Mouse (Mus musculus) kidney, adult 18-20 months (tissue): ENCODE measurements at regions not wholly inside any gene's neighbourhood (a gene's known extent, or its start where the extent isn't known, plus 50 kb on each side); places are given as distances from the start of the nearest gene placed in this dataset.
"Not testable (repeated sequence)": the region's sequence is repeated elsewhere in the genome, so short reads cannot be mapped to it uniquely, and the experiment has no call there.

Experiments
- DNase-seq: peaks from one replicate; pipeline ENCODE4 v3.0.0; 2021

DNA sequence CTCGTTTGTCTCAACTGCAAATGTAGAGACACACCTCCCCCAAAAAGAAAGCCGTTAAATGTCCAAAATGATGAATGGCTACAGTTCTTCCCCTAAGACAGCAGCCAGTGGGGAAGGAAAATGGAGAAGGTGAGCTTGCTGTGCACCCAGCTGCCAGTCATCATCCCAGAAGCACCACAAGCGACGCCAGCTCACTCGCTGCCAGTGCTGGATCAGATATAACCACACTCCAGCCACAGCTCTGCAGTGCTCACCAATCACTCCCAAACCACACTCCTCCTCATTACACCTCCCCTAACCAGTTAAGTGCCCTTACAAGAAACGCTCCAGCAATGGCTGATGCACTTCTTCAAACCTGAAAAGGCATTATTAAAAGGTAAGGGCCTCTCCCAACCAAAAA is 114.4 kb downstream of the Sox4 start:
- DNase-seq: no peak

DNA sequence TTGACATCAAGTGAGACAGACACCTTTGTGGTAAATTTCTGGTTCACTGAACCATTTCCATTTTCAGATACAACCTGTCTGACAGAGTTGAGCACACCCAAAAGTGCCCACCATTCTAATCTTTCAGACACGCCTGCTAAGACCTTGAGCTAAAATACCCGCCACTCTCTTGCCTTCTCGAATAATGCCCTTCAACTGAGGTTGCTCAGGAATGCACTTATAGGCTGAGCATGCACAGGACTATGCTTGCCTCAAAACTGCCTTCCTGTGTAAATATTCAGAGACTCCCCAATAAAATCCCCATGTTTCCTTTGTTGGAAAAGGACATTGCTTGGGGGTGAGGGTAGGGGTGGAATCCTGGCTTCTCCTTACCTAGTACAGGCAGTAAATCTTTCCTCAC is 115.3 kb downstream of the Sox4 start:
- DNase-seq: no peak

DNA sequence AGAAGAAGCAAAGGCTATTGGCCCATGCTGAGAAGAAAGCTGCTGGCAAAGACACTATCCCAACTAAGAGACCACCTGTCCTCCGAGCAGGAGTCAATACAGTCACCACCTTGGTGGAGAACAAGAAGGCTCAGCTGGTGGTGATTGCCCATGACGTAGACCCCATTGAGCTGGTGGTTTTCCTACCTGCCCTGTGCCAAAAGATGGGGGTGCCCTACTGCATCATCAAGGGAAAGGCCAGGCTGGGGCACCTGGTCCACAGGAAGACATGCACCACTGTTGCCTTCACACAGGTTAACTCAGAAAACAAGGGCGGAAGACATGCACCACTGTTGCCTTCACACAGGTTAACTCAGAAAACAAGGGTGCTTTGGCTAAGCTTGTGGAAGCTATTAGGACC is 116.3 kb downstream of the Sox4 start:
- DNase-seq: not testable (repeated sequence)

DNA sequence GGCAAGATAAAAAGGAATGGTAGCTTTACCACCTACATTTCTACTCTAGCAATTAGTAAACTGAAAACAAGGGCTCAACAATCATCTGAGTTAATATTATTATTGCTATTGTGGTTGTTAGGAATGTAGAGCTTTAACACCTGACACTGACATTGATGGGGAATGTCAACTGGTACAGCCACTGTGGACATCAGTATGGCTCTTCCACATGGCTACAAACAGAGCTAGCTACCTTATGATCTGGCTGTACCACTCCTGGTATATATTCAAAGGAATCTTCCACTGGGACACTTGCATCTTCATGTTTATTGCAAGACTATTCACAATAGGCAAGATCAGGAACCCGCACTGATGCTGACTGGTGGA is 119.8 kb downstream of the Sox4 start:
- no peak for DNase-seq

DNA sequence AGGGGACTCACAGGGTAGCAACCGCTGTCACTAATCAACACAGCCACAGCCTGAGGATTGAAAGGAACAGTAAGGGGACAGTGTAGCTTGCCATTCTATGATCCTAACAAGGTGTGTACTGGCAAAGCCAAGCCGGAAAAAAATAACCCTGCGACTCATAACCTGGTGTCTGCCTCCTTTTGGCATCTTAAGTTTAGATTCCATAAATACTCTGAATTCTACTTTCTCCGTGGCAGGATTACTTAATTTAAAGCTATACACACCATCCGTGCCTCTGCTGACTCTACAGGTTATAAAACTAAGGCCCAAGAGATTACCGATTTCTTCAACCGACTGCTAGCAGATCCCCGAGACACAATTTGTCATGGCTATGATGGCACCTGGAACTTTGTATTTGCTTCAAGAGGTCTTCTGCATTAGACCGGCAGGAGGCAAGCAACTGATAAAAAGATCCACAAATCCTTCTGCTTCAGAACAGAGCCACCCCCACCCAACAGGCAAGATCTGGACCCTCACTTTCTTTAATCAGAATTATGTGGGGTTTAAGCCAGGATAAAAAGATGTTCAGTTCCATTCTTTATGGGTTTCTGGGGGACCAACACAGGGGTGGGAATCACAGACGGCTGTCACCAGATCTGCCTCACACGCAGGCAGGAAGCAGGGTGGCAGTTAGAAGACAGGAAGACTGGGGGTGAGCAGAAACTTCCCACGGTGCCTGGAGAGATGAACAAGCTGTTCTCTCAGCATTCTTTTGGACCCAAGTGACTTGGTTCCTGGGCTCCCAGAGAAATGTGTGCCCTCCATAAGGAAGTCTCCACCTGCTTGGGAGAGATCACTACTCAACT is 120.4 kb downstream of the Sox4 start:
- DNase-seq: no peak

DNA sequence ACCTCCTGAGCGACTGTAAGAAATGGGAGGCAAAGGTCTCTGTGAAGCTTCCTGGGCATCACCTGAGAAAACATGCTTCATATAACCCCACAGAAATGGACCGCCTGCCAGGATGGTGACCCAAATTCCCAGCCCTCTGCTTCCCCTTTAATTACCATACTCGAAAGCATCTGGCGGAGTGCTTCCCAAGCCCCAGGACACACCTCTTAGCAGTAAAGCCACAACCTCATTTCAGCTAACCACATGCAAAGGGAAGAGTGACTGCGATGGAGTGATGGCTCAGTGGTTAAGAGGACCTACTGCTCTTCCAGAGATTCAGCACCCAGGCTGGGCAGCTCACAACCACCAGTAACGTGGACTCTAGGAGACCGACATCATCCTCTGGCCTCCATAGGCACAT is 127.2 kb downstream of the Sox4 start:
- no peak for DNase-seq

DNA sequence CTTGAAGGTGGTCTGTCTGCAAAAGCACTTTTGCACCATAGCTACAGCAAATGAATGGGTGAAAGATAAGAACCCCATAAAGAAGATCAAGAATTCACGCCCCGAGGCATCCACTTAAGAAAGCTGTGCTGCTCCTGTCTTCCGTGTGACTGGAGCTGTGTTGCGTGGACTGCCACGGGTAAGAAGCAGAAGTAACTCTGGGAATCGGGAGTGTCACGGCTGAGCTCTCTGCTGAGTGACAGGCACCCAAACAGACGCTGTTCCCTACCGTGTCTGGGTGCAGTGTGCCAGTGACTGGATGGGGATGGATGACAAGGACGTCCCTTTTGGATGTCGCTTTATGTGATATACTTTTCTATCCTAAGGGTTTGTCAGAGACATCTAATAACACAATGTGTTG is 129.5 kb downstream of the Sox4 start:
- no peak for DNase-seq

DNA sequence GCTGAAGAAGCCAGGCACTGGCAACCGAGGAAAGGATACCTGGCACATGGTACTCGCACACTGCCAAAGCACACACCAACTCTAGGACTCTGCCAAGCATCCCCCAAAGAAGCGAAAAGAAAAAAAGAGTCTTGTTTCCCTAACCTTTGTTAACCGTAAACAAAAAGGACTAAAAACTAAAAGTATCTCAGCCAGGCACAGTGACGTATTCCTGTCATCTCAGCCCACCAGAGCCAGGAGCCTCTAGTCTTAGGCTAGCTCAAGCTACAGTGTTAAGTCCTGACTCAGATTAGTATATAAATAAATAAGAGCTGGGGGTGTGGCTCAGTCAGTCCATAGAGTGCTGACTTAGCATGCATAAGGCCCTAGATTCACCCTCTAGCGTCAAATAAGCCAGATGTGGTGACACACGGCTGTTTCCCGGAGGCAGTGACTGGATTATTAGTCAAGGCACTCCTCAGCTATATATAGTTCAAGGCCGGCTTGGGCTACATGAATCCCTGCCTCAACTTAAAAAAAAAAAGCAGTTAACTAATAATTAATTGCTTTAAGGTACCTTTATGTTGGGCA is 130.1 kb downstream of the Sox4 start:
- DNase-seq: no peak

DNA sequence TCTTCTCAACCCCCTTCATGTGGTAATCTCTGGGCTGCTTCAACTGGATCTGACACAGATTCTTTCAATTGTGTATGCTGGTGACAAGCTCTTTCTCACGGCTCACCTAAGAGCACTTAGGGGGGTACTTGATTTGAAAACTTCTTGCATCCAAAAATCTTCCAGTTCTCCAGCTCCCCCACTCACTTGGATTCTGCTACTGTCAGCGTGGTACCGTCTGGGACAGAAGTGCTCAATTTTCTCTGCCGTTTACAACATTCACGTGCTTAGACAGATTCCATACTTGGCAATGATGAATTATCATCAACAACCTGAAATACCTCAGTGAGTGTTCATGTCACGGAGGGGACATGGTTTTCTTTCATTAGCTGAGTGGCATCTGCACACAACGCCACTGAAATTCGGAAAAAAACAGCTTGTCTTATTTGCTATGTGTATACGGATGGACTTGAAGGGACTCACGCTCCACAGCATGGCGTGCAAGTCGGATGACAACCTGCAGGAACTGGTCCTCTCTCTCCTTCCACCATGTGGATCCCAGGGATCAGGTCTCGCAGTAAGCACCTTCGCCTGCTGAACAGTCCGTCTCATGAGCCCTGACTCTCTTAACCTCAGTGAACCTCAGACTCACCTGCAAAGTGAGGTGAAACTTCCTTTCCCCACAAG is 132.5 kb downstream of the Sox4 start:
- no peak for DNase-seq

DNA sequence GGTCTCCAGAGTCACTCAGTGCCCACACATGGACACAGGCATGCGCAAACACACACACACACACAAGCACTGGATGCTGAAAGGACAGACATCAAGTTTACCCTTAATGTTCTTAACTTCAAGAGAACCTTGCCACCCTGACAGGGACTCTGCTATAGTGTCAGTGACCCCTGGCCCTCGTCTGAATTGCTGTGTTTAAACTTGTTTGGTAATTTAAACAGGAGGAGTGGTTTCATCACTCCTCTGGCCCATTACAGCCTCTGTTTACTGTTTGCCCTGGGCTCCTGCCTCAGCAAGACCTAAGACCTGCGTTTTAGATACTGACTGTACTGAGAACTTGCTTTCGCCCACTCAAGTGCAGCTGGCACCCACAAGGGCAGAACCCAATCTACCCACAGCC is 139.4 kb downstream of the Sox4 start:
- no peak for DNase-seq

DNA sequence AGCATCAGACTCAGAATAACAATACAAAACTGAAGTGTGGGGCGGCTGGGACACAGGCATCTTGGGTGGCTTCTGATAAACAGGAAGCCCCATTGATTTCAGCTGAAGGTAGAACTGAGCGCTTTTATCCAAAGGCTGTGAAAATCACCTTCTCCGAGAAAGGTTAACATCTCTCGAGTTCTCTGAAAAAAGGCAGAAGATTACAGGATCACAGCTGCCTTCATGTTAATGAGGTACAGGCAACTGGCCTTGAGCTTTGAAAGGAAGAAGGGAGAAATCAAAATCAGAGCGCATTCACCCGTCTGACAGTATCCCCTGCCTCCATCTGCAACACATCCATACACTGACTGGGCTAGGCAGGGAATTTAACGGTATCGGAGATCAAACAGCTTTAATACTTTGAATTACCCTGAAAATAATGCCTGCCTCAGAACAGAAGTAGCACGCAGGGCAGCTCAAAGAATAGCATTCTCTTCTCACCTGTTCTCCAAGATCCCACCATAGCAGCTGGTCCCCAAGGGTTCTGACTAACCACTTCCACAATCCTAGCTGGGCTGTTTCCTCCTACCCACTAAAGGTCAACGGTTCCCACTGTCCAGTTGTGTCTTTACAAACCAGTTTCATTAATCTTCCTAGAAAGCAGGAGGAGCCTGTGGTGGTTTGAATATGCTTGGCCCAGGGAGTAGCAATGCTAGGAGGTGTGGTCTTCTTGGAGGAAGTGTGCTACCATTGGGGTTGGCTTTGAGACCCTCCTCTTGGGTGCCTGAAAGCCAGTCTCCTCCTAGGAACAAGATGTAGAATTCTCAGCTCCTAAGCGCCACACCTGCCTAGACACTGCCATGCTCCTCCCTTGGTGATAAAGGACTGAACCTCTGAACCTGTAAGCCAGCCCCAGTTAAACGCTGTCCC is 141.6 kb downstream of the Sox4 start:
- DNase-seq: no peak

DNA sequence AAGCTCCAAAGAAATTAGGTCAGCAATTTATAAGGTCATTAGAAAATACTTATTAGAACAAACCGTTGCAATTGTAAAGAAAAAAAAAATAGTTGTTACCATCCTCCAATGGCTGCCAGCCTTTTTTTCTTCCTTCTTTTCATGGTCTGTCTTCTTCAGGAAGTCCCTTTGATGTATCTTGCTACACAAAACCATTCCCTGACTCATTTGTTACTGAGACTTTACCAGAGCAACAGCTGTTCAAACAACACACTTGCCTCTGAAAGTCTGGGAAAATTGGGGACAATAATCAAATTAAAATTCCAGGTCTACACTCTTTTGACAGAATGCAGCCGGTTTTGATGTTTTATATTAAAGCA is 142.5 kb downstream of the Sox4 start:
- no peak for DNase-seq

DNA sequence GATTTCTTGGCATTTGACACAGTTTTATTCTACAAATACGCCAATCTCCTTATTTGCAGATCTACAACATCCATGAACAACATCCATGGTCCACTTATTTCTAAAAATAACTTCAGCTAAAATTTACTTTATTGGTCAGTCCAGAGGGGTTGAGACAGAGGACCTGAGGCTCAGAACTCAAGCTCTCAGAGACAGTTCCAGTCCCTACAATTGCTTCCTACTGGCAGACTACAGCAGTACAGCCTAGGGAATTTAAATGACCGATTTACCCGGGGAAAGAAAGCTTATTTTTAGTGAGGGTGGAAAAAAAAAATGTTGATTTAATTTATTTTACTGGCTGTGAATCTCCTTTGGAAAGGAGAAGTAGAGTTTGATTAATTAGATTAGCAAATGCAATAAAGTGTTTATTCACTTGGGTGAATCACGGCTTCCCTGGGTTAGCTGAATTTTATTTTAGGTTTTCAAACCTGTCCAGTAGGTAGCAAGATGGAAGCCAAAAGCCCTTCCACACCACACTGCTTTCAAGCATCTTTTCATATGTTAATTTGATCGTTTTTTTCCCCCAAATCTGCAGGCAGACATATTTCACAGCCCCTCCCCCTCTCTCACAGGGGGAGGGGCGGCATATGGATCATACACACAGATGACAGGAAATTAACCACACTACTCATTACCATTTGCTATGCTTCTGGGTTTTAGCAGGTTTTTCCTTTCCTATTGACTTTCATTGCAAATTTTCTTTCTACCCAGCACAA is 143.0 kb downstream of the Sox4 start:
- DNase-seq: no peak

DNA sequence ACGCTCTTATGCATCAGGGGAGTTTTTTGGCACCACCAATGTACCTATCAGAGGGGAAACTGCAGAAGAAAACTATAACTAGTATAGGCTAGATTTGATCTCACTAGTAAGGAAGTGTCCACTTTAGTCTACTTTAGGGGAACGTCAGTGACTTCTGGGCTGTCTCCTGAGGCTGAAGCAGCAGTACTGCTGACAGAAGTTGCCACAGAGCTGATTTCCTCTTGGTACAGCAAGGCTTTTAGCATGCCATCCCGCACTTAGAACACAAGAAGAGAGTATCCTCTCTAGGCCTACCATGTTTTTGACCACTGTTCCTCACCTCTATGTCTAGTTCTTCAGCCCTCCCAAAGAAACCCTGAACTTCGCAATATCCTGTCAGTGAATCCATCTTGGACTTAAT is 148.2 kb downstream of the Sox4 start:
- DNase-seq: no peak

DNA sequence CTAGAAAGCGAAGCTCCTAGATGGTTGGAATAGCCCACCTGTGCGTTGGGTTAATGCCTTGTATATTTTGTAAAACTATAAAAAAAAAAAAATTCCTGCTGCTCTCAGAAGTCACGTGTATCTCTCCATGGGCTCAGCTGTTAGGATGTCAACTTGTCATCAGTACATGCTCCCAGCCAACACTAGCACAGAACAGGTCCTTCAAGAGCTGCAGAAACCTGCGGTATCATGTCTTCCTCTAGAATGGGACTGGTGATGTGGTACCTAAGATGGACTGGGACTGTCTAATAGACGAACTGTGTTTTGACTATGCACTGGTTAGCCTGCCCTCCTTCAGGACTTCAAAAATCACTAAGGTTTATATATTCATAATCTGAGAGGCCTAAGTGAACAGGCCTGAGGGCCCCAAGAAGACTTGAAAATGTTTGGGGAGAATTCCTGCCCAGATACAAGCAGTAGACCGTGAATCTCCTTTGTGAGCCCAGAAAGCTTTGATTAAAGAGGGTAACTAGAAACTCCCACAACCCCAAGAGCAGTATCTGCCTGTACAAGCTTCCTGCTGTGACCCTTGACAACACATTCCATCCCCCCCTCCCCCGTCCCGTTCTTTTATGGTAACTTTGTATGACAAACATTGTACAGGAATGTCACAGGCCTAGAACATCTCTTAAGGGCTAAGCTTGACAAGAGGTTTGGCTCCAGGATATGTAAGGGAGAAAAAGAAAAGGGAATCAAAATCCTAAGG is 152.1 kb downstream of the Sox4 start:
- DNase-seq: no peak

DNA sequence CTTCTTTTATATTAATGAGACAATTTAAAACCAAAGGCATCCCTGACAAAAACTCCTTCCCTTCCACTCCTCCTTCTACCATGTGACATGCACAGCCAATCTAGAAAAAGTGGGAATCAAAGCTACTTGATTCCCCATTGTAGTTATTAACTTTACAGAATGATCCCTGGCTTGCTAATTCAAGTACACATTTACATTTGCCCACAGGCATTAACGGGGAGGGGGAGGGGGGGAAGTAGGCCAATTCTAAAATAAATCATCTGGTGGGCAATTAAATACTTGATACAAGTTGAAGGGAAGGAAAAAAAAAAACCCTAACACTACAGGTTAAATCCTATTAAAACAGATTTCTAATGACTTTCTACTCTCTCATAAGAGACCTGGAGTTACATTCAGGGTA is 152.8 kb downstream of the Sox4 start:
- DNase-seq: no peak

DNA sequence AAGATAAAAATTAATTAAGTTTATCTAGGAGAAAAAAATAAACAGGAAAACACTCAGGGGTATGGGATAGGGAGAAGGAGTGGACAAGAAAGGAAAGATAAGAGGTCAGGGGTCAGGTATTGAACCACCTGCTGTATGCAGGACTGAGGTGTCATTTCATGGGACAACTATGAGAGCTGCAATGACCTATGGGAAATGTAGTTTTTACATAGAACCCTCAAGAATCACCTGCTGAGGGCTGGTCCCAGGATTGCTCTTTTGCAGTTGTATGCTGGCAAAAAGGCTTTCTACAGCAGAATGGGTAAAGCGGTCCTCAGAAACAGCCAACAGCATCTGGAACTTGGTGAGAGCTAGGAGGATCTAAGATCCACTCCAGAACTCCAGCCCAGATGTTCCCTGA is 154.0 kb downstream of the Sox4 start:
- no peak for DNase-seq

DNA sequence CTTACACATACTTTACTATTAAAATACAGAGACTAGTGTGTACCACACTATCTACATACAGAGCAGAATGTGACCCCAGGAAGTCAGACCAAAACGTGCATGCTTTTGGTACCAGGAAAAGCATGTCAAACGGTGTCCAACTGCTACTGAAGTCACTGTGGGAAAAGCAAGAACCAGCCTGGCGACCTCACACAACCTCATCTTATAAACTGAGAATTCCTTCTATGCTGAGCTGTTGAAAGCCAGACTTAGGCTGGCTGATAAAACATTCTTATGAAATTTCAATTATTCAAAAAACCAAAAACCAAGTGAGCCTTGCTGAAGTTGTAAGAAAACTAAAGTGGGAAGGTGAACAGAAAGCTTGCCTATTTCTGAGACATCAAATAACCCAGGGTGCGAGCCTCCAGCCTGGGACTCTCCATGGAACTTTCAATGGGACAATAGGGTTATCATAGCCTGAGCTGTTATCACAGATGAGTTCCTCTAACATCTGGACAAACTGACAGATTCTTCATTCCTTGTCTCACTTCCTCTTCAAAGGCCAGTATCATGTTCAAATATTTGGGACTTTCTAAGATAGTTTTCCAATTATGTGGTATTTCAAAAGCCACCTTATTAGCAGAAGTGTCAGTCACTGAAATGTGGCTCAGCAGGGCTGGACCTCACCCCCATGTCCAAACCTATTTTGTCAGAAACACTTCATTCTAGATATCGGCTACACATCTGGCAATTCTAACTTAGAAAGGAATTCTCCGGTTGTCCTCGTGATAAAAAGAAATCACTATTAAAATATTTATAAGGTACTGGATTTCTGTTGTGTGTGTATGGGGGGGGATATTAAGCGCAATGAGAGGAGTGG is 155.7 kb downstream of the Sox4 start:
- DNase-seq: no peak

DNA sequence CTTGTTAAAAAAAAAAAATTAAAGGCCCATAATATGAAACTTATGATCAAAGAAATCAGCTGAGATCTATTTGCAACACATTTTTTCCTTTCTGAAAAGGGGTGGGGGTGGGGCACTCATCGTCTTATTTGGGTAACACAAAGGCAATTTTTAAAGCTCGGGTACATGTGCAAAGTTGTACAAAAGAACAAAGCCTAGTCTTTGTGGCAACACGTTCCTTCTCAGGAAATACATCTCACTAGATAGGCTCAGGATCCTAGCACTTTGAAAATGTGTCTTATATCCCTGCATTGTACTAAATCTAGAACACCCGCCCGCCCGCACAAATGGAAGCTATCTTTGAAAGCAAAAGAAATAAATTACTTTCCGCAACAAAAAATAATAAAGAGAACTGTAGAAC is 158.2 kb downstream of the Sox4 start:
- DNase-seq: no peak

DNA sequence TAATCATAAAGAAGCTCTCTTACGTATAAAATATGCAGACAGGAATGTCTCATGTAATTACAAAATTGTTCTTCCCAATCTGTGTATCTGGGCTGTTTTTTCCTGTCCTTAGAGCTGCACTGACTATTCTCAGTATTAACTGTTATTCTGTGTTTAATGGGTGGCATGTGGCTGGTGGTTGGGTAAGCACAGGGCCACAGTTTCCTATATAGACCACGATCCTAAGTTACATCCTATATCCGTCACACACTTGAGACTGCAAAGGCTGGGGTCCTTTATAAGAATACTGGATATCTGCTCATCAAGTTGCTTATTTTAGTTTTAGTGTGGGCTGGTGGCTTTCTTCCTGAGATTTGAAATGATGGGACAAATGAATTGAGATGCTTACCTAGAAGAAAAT is 159.0 kb downstream of the Sox4 start:
- DNase-seq: no peak
